ENCODE assay signal across 15 mouse cellular contexts in genomic region chr11:114790841-114791240, GRCm38 (mm10). TPM values are rescaled to one million over a fixed set of nuclear protein-coding genes. Genes with fewer than 3 reads are reported as not detected.
A peak's percentile ranks its signal among the peaks of the same experiment; 100 is the strongest.
DNase-seq lines count a peak whose midpoint lies in the region; ATAC-seq and TF ChIP-seq lines count a peak whose summit lies in the region.
"Had no signal": no experiment of that assay in that cellular context is flagged by ENCODE, and none has a peak within 500 bp of the region (broad histone marks: within the 10 kb centered on the region; RNA-seq: fewer than 3 reads in every experiment).

No protein-coding gene starts in this region.

- peaks cover 85% of the 10 kb centered on the region for H3K27me3 ChIP-seq in kidney, embryonic 15.5 days
- H3K27me3 ChIP-seq in kidney, embryonic 16.5 days (ENCODE audit: insufficient read depth, low read length) = peaks cover 81% of the 10 kb centered on the region
- 0 out of 2 replicates have a peak, but pooled peaks cover 10% of the 10 kb centered on the region for H3K27me3 ChIP-seq in forebrain, embryonic 16.5 days (replicated peaks; ENCODE audit: control insufficient read depth, insufficient read depth, low read length)
- no peaks in the 10 kb centered on the region; the same call in 1 of the 2 replicates for H3K27me3 ChIP-seq in midbrain, postnatal 0 days (ENCODE audit: insufficient read depth, low read length)
- peaks cover 14% of the 10 kb centered on the region; the same call in 1 of the 2 replicates for H3K27me3 ChIP-seq in thymus, adult 2 months (ENCODE audit: control insufficient read depth, insufficient read depth, low read length)

- no peak overlapping the region for H3K9ac ChIP-seq in kidney, embryonic 15.5 days
- no peak overlapping the region for H3K9ac ChIP-seq in kidney, embryonic 16.5 days (replicated peaks; ENCODE audit: low read length)
- H3K9ac ChIP-seq in forebrain, embryonic 16.5 days (replicated peaks; ENCODE audit: low read depth, low read length) = no peak overlapping the region
- H3K9ac ChIP-seq in midbrain, postnatal 0 days (replicated peaks; ENCODE audit: low read length, poor library complexity, severe bottlenecking) = peak overlapping the region; percentile 79; the same call in 1 of the 2 replicates
- H3K9ac ChIP-seq: embryonic facial prominence, embryonic 15.5 days; limb, embryonic 15.5 days had no signal

- peak; percentile 43 to 45 for DNase-seq in cerebellum, postnatal 10 days
- DNase-seq in midbrain, postnatal 0 days (ENCODE audit: low spot score) = no peak
- DNase-seq in thymus, adult 2 months = no peak
- no peak for DNase-seq in left cerebral cortex, postnatal 4 days
- DNase-seq: adrenal gland, postnatal 36 days had no signal

- TF ChIP-seq CTCF in midbrain, postnatal 0 days (IDR thresholded peaks at IDR 0.05) = peak; percentile 51; the same call in 1 of the 2 replicates
- no peak for TF ChIP-seq CTCF in thymus, adult 2 months (IDR thresholded peaks at IDR 0.05; ENCODE audit: borderline replicate concordance, control insufficient read depth, extremely low read depth, insufficient read depth, low read length, poor library complexity)

- no peak for TF ChIP-seq POLR2A in thymus, adult 2 months (IDR thresholded peaks at IDR 0.05; ENCODE audit: control insufficient read depth, extremely low read depth, insufficient read depth, low read length, poor library complexity)

- H3K9me3 ChIP-seq in kidney, embryonic 15.5 days (replicated peaks) = no peaks in the 10 kb centered on the region
- no peaks in the 10 kb centered on the region for H3K9me3 ChIP-seq in kidney, embryonic 16.5 days (ENCODE audit: low read length)
- no peaks in the 10 kb centered on the region for H3K9me3 ChIP-seq in forebrain, embryonic 16.5 days (ENCODE audit: control insufficient read depth, low read length)
- no peaks in the 10 kb centered on the region for H3K9me3 ChIP-seq in midbrain, postnatal 0 days (ENCODE audit: low read length)
- H3K9me3 ChIP-seq: embryonic facial prominence, embryonic 15.5 days; limb, embryonic 15.5 days had no signal

- H3K4me1 ChIP-seq in kidney, embryonic 15.5 days = peaks cover 68% of the 10 kb centered on the region
- H3K4me1 ChIP-seq in kidney, embryonic 16.5 days (ENCODE audit: insufficient read depth, low read length) = peaks cover 46% of the 10 kb centered on the region
- peaks cover 56% of the 10 kb centered on the region for H3K4me1 ChIP-seq in forebrain, embryonic 16.5 days (replicated peaks; ENCODE audit: control insufficient read depth, insufficient read depth, low read length)
- peaks cover 29% of the 10 kb centered on the region for H3K4me1 ChIP-seq in midbrain, postnatal 0 days (ENCODE audit: insufficient read depth, low read length)
- H3K4me1 ChIP-seq in thymus, adult 2 months (replicated peaks; ENCODE audit: control insufficient read depth, insufficient read depth, low read length) = peaks cover 22% of the 10 kb centered on the region

- WGBS in kidney, embryonic 15.5 days = 28% methylated on average over 4 of the region's 4 CpGs
- WGBS in kidney, embryonic 16.5 days = 31% methylated on average over 4 of the region's 4 CpGs
- WGBS in forebrain, embryonic 16.5 days = 58% methylated on average over 4 of the region's 4 CpGs
- WGBS in midbrain, postnatal 0 days = 52% methylated on average over 4 of the region's 4 CpGs
- 34% methylated on average over 4 of the region's 4 CpGs for WGBS in thymus, adult 2 months

- no peak for ATAC-seq in kidney, embryonic 15.5 days (replicated peaks; ENCODE audit: low FRiP score)
- ATAC-seq in kidney, embryonic 16.5 days (ENCODE audit: low FRiP score, low TSS enrichment) = no peak
- ATAC-seq in forebrain, embryonic 16.5 days = no peak
- no peak for ATAC-seq in midbrain, postnatal 0 days (ENCODE audit: low FRiP score)
- ATAC-seq: inflammation-experienced regulatory T-cells, adult 6 months had no signal

- H3K4me2 ChIP-seq in kidney, embryonic 15.5 days = no peak overlapping the region
- H3K4me2 ChIP-seq in kidney, embryonic 16.5 days (replicated peaks; ENCODE audit: low read depth, low read length) = no peak overlapping the region
- H3K4me2 ChIP-seq in forebrain, embryonic 16.5 days (ENCODE audit: low read length) = peak overlapping the region; percentile 95
- H3K4me2 ChIP-seq in midbrain, postnatal 0 days (ENCODE audit: low read depth, low read length, poor library complexity, severe bottlenecking) = peak overlapping the region; percentile 76

- peak overlapping the region; percentile 45; the same call in 1 of the 2 replicates for H3K4me3 ChIP-seq in kidney, embryonic 15.5 days (replicated peaks)
- no peak overlapping the region for H3K4me3 ChIP-seq in kidney, embryonic 16.5 days (ENCODE audit: low read length)
- no peak overlapping the region; the same call in 1 of the 2 replicates for H3K4me3 ChIP-seq in forebrain, embryonic 16.5 days (replicated peaks; ENCODE audit: low read length)
- peak overlapping the region; percentile 42 for H3K4me3 ChIP-seq in midbrain, postnatal 0 days (ENCODE audit: low read depth, low read length)
- H3K4me3 ChIP-seq in thymus, adult 2 months (ENCODE audit: control insufficient read depth, insufficient read depth, low read length) = no peak overlapping the region

- no peak overlapping the region for H3K27ac ChIP-seq in kidney, embryonic 15.5 days
- H3K27ac ChIP-seq in kidney, embryonic 16.5 days (ENCODE audit: low read length) = no peak overlapping the region
- H3K27ac ChIP-seq in forebrain, embryonic 16.5 days (ENCODE audit: low read length) = no peak overlapping the region
- peak overlapping the region; percentile 81; the same call in 1 of the 2 replicates for H3K27ac ChIP-seq in midbrain, postnatal 0 days (ENCODE audit: low read depth, low read length)
- H3K27ac ChIP-seq in thymus, adult 2 months (ENCODE audit: control insufficient read depth, insufficient read depth, low read length) = no peak overlapping the region
- H3K27ac ChIP-seq: embryonic facial prominence, embryonic 15.5 days; limb, embryonic 15.5 days; macrophage had no signal

- intact Hi-C loops in left cerebral cortex, postnatal 4 days (cut with DNase I) = no loop called here

- no peaks in the 10 kb centered on the region for H3K36me3 ChIP-seq in kidney, embryonic 15.5 days
- no peaks in the 10 kb centered on the region for H3K36me3 ChIP-seq in kidney, embryonic 16.5 days (ENCODE audit: insufficient read depth, low read length)
- no peaks in the 10 kb centered on the region for H3K36me3 ChIP-seq in forebrain, embryonic 16.5 days (ENCODE audit: control insufficient read depth, insufficient read depth)
- no peaks in the 10 kb centered on the region for H3K36me3 ChIP-seq in midbrain, postnatal 0 days (ENCODE audit: insufficient read depth, low read length)
- H3K36me3 ChIP-seq in thymus, adult 2 months (ENCODE audit: control insufficient read depth, insufficient read depth, low read length) = no peaks in the 10 kb centered on the region
- H3K36me3 ChIP-seq: embryonic facial prominence, embryonic 15.5 days; limb, embryonic 15.5 days had no signal

RNA-seq across cellular contexts. Expression of gene Btbd17, which starts 4.9 kb away (rescaled TPM):
- polyA plus RNA-seq in kidney, embryonic 15.5 days (2015; fragmentation: Nextera tagmentation; extraction: Ambion mirVana) = 1.0 and 1.5 TPM in 2 replicates
- polyA plus RNA-seq in kidney, embryonic 16.5 days (2015; fragmentation: Nextera tagmentation; extraction: Ambion mirVana) = 0.47 and 0.54 TPM in 2 replicates
- polyA plus RNA-seq in forebrain, embryonic 16.5 days (2015; fragmentation: Nextera tagmentation; extraction: Ambion mirVana) = 18.5 and 19.4 TPM in 2 replicates
- total RNA-seq in midbrain, postnatal 0 days (2014; rRNA removed) = 46.9 and 68.2 TPM in 2 replicates
- 27.1 and 28.0 TPM in 2 replicates for polyA plus RNA-seq in midbrain, postnatal 0 days (2015; fragmentation: Nextera tagmentation; extraction: Ambion mirVana)
- polyA plus RNA-seq in thymus, adult 2 months (2012; rRNA removed) = 0.53 and 1.1 TPM in 2 replicates
- 10 to 100 TPM; 12.5 to 14.7 TPM for total RNA-seq in left cerebral cortex, postnatal 4 days (2021)
- total RNA-seq: adrenal gland, postnatal 36 days; gastrocnemius, adult 8-10 months had no signal
- polyA plus RNA-seq: inflammation-experienced regulatory T-cells, adult 6 months; macrophage had no signal

RNA-seq across cellular contexts. Expression of gene Gpr142, which starts 7.9 kb away (rescaled TPM):
- polyA plus RNA-seq in kidney, embryonic 15.5 days (2015; fragmentation: Nextera tagmentation; extraction: Ambion mirVana) = 0.14 TPM in 1 of 2 replicates, not detected in the other
- polyA plus RNA-seq in kidney, embryonic 16.5 days (2015; fragmentation: Nextera tagmentation; extraction: Ambion mirVana) = not detected in 2 replicates
- polyA plus RNA-seq in forebrain, embryonic 16.5 days (2015; fragmentation: Nextera tagmentation; extraction: Ambion mirVana) = not detected in 2 replicates
- total RNA-seq in midbrain, postnatal 0 days (2014; rRNA removed) = not detected in 2 replicates
- polyA plus RNA-seq in midbrain, postnatal 0 days (2015; fragmentation: Nextera tagmentation; extraction: Ambion mirVana) = not detected in 2 replicates
- not detected in 2 replicates for polyA plus RNA-seq in thymus, adult 2 months (2012; rRNA removed)
- total RNA-seq in left cerebral cortex, postnatal 4 days (2021) = not detected
- total RNA-seq: adrenal gland, postnatal 36 days; gastrocnemius, adult 8-10 months; layer of hippocampus, adult 18-20 months had no signal
- polyA plus RNA-seq: embryonic facial prominence, embryonic 15.5 days; inflammation-experienced regulatory T-cells, adult 6 months; limb, embryonic 15.5 days; macrophage; urinary bladder, adult 2 months had no signal

RNA-seq across cellular contexts. Expression of gene Kif19a, which starts 25.7 kb away (rescaled TPM):
- 0.09 TPM in 2 replicates for polyA plus RNA-seq in kidney, embryonic 15.5 days (2015; fragmentation: Nextera tagmentation; extraction: Ambion mirVana)
- 0.22 and 0.46 TPM in 2 replicates for polyA plus RNA-seq in kidney, embryonic 16.5 days (2015; fragmentation: Nextera tagmentation; extraction: Ambion mirVana)
- 0.26 and 0.66 TPM in 2 replicates for polyA plus RNA-seq in forebrain, embryonic 16.5 days (2015; fragmentation: Nextera tagmentation; extraction: Ambion mirVana)
- total RNA-seq in midbrain, postnatal 0 days (2014; rRNA removed) = 5.3 and 7.2 TPM in 2 replicates
- polyA plus RNA-seq in midbrain, postnatal 0 days (2015; fragmentation: Nextera tagmentation; extraction: Ambion mirVana) = 0.85 and 1.3 TPM in 2 replicates
- 0.59 and 0.71 TPM in 2 replicates for polyA plus RNA-seq in thymus, adult 2 months (2012; rRNA removed)
- total RNA-seq in left cerebral cortex, postnatal 4 days (2021) = 1 to 10 TPM; 2.7 to 2.9 TPM

Comparison
In these comparisons a context has a peak if more than half of its experiments do, and no peak if none do; other contexts are left out.
1. H3K4me3 ChIP-seq: peak in kidney, embryonic 15.5 days (single experiment) and midbrain, postnatal 0 days (single experiment); none in kidney, embryonic 16.5 days (single experiment), forebrain, embryonic 16.5 days (single experiment) and thymus, adult 2 months (single experiment).
2. H3K4me2 ChIP-seq: peak in forebrain, embryonic 16.5 days (single experiment) and midbrain, postnatal 0 days (single experiment); none in kidney, embryonic 15.5 days (single experiment) and kidney, embryonic 16.5 days (single experiment).
3. DNase-seq: peak in cerebellum, postnatal 10 days (2 of 2); none in midbrain, postnatal 0 days (single experiment), thymus, adult 2 months (single experiment) and left cerebral cortex, postnatal 4 days (single experiment).